Mouse (Mus musculus) limb, embryonic 14.5 days (tissue): ENCODE measurements at regions not wholly inside any gene's neighbourhood (a gene's known extent, or its start where the extent isn't known, plus 50 kb on each side); places are given as distances from the start of the nearest gene placed in this dataset.
"Not testable (repeated sequence)": the region's sequence is repeated elsewhere in the genome, so short reads cannot be mapped to it uniquely, and the experiment has no call there.

ENCODE experiments used
- ATAC-seq: fragments of 200-750 bp; cut with Nextera tagmentation; 2 replicates; pipeline ENCODE4 v1.8.0; 2017; ENCODE audit warnings: low read depth, moderate number of reproducible peaks, moderate TSS enrichment; ENCODE audit not compliant: low FRiP score
- DNase-seq: peaks from one replicate; pipeline ENCODE4 v3.0.0-alpha.2; 2015; ENCODE audit warnings: low spot score
- H3K27ac ChIP-seq: fragments of 300-500 bp; sonication (generic); replicated peaks from 2 replicates; pipeline ENCODE4 v1.5.1; 2014; ENCODE audit warnings: low read depth, mild to moderate bottlenecking, low read length, moderate library complexity, mixed read lengths
- H3K27me3 ChIP-seq: fragments of 300-500 bp; sonication (generic); 2 replicates; pipeline ENCODE4 v1.6.1; 2014; ENCODE audit warnings: low read length, mixed read lengths; ENCODE audit not compliant: control insufficient read depth, insufficient read depth
- H3K36me3 ChIP-seq: fragments of 300-500 bp; sonication (generic); 2 replicates; pipeline ENCODE4 v1.6.1; 2014; ENCODE audit warnings: mild to moderate bottlenecking, low read length, moderate library complexity, mixed read lengths; ENCODE audit not compliant: control insufficient read depth, insufficient read depth
- H3K4me1 ChIP-seq: fragments of 300-500 bp; sonication (generic); 2 replicates; pipeline ENCODE4 v1.6.1; 2014; ENCODE audit warnings: antibody characterized with exemption, low read length, mixed read lengths; ENCODE audit not compliant: control insufficient read depth, insufficient read depth
- H3K4me2 ChIP-seq: fragments of 300-500 bp; sonication (generic); replicated peaks from 2 replicates; pipeline ENCODE4 v1.6.1; 2014; ENCODE audit warnings: low read depth, mild to moderate bottlenecking, low read length, moderate library complexity; ENCODE audit not compliant: severe bottlenecking
- H3K4me3 ChIP-seq: fragments of 300-500 bp; sonication (generic); replicated peaks from 2 replicates; pipeline ENCODE4 v1.5.1; 2014; ENCODE audit warnings: low read length
- H3K9ac ChIP-seq: fragments of 300-500 bp; sonication (generic); 2 replicates; pipeline ENCODE4 v1.6.1; 2014; ENCODE audit warnings: mild to moderate bottlenecking, low read depth, low read length, moderate library complexity; ENCODE audit not compliant: severe bottlenecking
- H3K9me3 ChIP-seq: fragments of 300-500 bp; sonication (generic); 2 replicates; pipeline ENCODE4 v1.6.1; 2016; ENCODE audit warnings: low read length; ENCODE audit not compliant: control insufficient read depth
- POLR2A ChIP-seq: fragments of 200-500 bp; IDR thresholded peaks from 2 replicates; pipeline ENCODE4 v1.8.0; 2012; ENCODE audit warnings: inconsistent platforms, mild to moderate bottlenecking, moderate library complexity, borderline replicate concordance; ENCODE audit not compliant: insufficient read depth, insufficient read length; ENCODE audit errors: extremely low read depth
- WGBS: fragments of 180-500 bp; shearing (Covaris S2); extraction: QIAGEN DNeasy Blood & Tissue Kit; methylation state at CpG from one replicate; pipeline ENCODE4 v1.1.7; 2014; 5-methylcytosine and 5-hydroxymethylcytosine counted together

DNA sequence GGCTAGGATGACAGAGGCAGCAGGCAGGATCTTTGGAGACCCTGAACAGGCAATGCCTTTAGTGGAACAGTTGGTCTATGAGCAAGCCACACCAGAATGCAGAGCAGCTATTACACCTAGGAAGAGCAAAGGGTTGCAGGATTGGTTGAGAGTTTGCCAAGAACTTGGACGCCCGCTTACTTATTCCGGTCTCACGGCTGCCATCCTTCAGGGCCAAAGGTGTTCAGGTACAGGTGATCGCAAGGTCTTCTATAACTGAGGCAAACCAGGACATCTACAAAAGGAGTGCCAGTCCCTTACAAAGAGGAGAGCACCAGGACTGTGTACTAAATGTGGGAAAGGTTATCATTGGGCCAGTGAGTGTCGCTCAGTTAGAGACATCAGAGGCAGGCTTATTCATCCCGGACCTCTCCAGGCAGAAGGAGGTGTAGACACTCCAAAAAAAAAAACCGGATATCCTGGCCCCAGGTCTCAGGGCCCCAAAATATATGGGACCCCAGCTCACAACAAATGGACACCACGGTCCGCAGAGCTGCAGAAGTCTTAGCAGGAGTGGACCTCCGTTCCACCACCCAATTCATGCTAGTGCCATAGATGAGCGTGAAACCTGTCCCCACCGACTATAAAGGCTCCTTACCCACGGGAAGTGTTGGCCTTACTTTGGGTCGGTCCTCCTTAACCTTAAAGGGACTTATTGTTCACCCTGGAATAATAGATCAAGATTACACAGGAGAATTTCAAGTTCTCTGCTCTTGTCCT is 77.4 kb downstream of the Prl2c2 start:
- no peak for ATAC-seq
- H3K27ac ChIP-seq, result no peak overlapping the region
- H3K9me3 ChIP-seq, result peaks cover 66% of the 10 kb centered on the region
- H3K4me3 ChIP-seq, result no peak overlapping the region
- H3K4me2 ChIP-seq, result no peak overlapping the region
- no peak overlapping the region for H3K9ac ChIP-seq
- H3K4me1 ChIP-seq, result no peaks in the 10 kb centered on the region
- no peaks in the 10 kb centered on the region for H3K36me3 ChIP-seq
- DNase-seq, result no peak
- no peak for TF ChIP-seq POLR2A
- no peaks in the 10 kb centered on the region for H3K27me3 ChIP-seq
- 90% methylated on average over 15 of the region's 15 CpGs for WGBS

DNA sequence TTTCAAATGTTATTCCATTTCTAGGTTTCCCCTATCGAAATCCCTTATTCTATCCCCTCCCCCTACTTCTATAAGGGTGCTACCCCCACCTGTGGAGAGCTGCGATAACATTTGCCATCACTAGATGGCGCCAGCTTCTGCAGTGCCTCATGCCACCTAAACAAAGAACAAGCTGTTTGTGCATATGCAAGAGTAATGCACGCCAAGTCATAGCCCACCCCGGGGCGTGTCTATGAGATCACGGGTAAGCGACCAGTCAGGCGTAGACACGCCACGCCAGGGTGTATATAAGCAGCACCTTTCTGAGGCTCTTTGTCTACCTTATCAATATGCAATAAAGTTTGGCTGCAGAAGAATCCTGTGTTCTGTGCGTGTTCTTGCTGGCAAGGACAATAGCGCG is 79.6 kb downstream of the Prl2c2 start:
- no peak for ATAC-seq
- 89% methylated on average over 14 of the region's 14 CpGs for WGBS

DNA sequence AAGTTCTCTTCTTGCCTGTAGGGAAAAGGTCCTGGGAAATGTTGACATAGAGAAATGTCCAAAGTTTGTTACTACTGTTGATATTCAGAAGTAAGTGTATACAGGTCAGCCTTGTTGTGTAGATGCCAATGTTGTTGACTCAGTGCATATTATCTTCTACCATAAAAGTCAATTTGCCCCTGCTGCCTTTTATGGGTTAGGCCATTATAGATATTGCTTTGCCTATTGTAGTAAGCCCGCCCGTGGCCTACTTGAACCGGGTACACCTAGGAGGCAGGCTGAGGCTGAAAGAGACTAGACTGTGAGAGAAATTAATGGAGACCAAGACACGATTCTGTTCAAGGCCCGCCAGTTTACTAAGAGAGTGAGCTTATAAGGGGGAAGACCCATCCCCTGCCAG is 92.3 kb downstream of the Prl2c2 start:
- peaks cover 24% of the 10 kb centered on the region; the same call in 1 of the 2 replicates for H3K9me3 ChIP-seq
- whole genome bisulfite sequencing, result 86% methylated on average over 5 of the region's 5 CpGs
- no peak overlapping the region for H3K9ac ChIP-seq
- no peaks in the 10 kb centered on the region for H3K4me1 ChIP-seq
- ATAC-seq (no peak), DNase-seq (no peak)
- no peak overlapping the region for H3K4me3 ChIP-seq
- H3K27ac ChIP-seq, result no peak overlapping the region
- H3K36me3 ChIP-seq, result no peaks in the 10 kb centered on the region
- TF ChIP-seq POLR2A, result no peak
- no peaks in the 10 kb centered on the region for H3K27me3 ChIP-seq
- H3K4me2 ChIP-seq, result no peak overlapping the region

More for the DNA sequence above, 79.6 kb downstream of the Prl2c2 start:
- Histone ChIP-seq H3K9me3 (peaks cover 55% of the 10 kb centered on the region), H3K27me3 (no peaks in the 10 kb centered on the region), H3K36me3 (no peaks in the 10 kb centered on the region), H3K27ac (no peak overlapping the region), H3K4me3 (no peak overlapping the region), H3K4me1 (no peaks in the 10 kb centered on the region), H3K4me2 (no peak overlapping the region), H3K9ac (no peak overlapping the region)
- TF ChIP-seq POLR2A, result no peak
- no peak for DNase-seq

DNA sequence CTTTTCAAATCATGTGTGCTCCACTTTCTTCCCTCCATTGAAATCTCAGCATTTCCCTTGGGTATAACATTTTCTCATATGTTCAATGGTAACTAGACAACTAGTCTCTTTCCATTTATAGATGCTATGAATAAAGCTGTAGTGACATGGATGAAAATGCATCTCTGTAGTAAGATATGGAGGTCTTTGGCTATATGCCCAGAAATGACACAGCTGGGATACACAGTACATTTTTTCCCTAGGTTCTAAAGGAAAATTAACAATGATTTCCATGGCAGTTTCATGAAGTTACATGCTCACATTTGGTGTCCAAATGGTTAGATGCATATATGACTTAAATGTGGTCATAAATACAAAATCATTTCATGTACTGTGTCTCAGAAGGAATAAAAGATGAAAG is 99.0 kb downstream of the Prl2c2 start:
- no peaks in the 10 kb centered on the region for H3K36me3 ChIP-seq
- no peak overlapping the region for H3K9ac ChIP-seq
- H3K4me1 ChIP-seq, result no peaks in the 10 kb centered on the region
- TF ChIP-seq POLR2A, result no peak
- no peaks in the 10 kb centered on the region for H3K27me3 ChIP-seq
- DNase-seq (no peak), ATAC-seq (no peak)
- H3K4me2 ChIP-seq, result no peak overlapping the region
- H3K4me3 ChIP-seq, result no peak overlapping the region
- no peak overlapping the region for H3K27ac ChIP-seq
- H3K9me3 ChIP-seq, result 0 out of 2 replicates have a peak, but pooled peaks cover 21% of the 10 kb centered on the region

DNA sequence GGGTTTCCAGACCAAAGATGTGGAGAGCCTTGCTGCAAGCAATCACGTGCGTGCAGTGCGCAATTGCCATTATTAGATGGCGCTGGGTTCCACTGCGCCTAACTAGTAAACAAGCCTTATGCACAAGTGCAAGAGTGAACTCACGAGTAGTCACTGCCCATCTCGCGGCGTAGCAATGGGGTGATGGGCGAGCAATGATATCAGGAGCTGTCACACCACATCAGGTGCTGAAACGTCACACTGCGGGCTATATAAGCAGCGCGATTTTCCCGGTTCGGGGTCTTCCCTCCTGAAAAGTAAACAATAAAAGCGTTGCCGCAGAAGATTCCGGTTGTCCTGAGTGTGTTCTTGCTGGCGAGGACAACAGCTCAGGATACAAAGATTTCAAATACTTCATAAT is 89.8 kb upstream of the Prl2c3 start:
- ATAC-seq, DNase-seq, H3K36me3 ChIP-seq, H3K9ac ChIP-seq, H3K27me3 ChIP-seq, H3K4me3 ChIP-seq, H3K4me1 ChIP-seq, H3K27ac ChIP-seq, H3K4me2 ChIP-seq: not testable (repeated sequence)
- H3K9me3 ChIP-seq, result peaks cover 17% of the 10 kb centered on the region
- 87% methylated on average over 20 of the region's 20 CpGs for WGBS

DNA sequence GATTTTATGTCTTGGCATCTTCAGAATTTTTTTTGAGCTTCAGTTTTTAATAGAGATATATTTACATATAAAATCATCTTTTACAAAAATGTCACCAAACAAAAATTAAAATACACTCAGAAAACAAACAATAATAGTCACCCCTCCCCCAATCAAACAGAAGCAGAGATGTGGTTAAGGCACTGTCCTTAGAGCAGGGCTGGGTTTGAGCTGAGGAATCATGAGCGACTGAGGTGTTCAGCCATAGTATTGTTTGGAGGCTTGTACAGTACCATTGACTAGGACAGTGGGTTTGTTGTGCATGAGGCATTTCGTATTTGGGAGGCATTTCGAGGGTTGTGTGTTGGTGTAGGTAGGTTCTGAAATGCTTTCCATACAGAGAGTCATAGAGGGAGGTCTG is 79.6 kb upstream of the Prl2c3 start:
- H3K27ac ChIP-seq, H3K4me1 ChIP-seq, H3K9ac ChIP-seq, H3K27me3 ChIP-seq, H3K4me2 ChIP-seq, H3K36me3 ChIP-seq, DNase-seq, H3K4me3 ChIP-seq, ATAC-seq: not testable (repeated sequence)
- 69% methylated on average over 3 of the region's 3 CpGs for WGBS
- peaks cover 17% of the 10 kb centered on the region for H3K9me3 ChIP-seq

DNA sequence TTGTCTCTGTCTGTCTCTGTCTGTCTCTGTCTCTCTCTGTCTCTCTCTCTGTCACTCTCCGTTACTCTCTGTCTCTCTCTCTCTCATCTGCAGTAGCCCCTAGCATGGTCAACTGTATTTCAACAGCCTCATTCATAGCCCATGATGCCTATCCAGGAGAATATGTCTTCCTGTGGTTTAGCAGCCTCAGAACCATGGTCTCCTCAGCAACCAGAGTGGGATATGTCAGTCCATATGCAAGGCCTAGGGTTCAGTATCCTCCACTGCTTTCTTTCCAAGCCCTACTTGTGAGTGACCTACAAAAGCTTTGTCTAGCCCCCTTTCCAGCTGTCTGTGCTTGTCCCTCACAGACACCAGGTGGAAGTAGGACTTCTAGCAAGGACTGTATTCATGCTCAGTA is 65.1 kb upstream of the Prl2c3 start:
- not testable (repeated sequence) for ATAC-seq, H3K4me1 ChIP-seq, H3K4me2 ChIP-seq, DNase-seq, H3K4me3 ChIP-seq, H3K27me3 ChIP-seq, H3K9ac ChIP-seq, H3K36me3 ChIP-seq, H3K27ac ChIP-seq
- H3K9me3 ChIP-seq, result peaks cover 11% of the 10 kb centered on the region
- WGBS, result 88% methylated on average over 1 of the region's 1 CpGs
